Mouse (Mus musculus) ES-E14 (cell line): ENCODE results near the gene Dchs1.

Experiments used
- CHD2 ChIP-seq: IDR thresholded peaks from 2 replicates; pipeline ENCODE4 v1.6.1; 2014; ENCODE audit warnings: mild to moderate bottlenecking, low read depth, low read length, inconsistent platforms
- HCFC1 ChIP-seq: IDR thresholded peaks from 2 replicates; pipeline ENCODE4 v1.6.1; 2012; ENCODE audit warnings: low read length, inconsistent platforms, borderline replicate concordance; ENCODE audit not compliant: insufficient read depth
- ZC3H11A ChIP-seq: IDR thresholded peaks from 2 replicates; pipeline ENCODE4 v1.6.1; 2012; ENCODE audit warnings: low read depth, mild to moderate bottlenecking, inconsistent platforms, low read length, borderline replicate concordance
- ZNF384 ChIP-seq: IDR thresholded peaks from 2 replicates; pipeline ENCODE4 v1.6.1; 2012; ENCODE audit warnings: low read depth, low read length, inconsistent platforms

DNA sequence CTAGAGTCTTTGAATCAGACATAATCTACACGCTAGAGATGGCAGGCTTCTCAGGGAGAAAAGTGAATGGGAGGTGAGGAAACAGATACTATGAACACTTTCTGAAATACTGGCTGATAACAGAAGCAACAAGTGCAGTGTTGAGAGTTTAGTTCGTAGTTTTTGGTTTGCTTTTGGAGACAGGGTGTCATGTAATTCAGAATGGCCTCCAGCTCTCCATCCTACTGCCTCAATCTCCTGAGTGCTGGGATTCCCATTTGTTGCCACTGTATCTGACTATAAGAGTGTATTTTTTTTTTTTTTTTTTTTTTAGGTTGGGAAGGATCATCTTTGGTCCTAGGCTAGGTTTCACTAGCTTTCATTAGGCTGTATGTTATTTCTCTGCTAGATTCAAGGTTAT, 49.2 kb downstream of the Dchs1 start:
- TF ChIP-seq ZNF384 (no peak), CHD2 (no peak), ZC3H11A (no peak), HCFC1 (no peak)
